Mouse (Mus musculus): ENCODE measurements at regions not wholly inside any gene's neighbourhood (a gene's known extent, or its start where the extent isn't known, plus 50 kb on each side); places are given as distances from the start of the nearest gene placed in this dataset.

- no peak for DNase-seq (ENCODE audit: extremely low spot score, low spot score)
Observed at GRCm38 (mm10) chr9:50138341-50138978, 206.3 kb downstream of the Rpl10-ps3 start.

GRCm38 (mm10) chr9:50136636-50136985 is 208.2 kb downstream of the Rpl10-ps3 start:
- DNase-seq (ENCODE audit: extremely low spot score, low spot score): no peak

- no peak for DNase-seq (ENCODE audit: extremely low spot score, low spot score)
Observed at GRCm38 (mm10) chr9:50135939-50136635, 208.7 kb downstream of the Rpl10-ps3 start.

GRCm38 (mm10) chr9:50124241-50124640 is 220.5 kb downstream of the Rpl10-ps3 start:
- DNase-seq (ENCODE audit: extremely low spot score, low spot score): no peak

GRCm38 (mm10) chr9:50120820-50121599 is 223.8 kb downstream of the Rpl10-ps3 start:
- no peak for DNase-seq (ENCODE audit: extremely low spot score, low spot score)

- no peak for DNase-seq (ENCODE audit: extremely low spot score, low spot score)
Observed at GRCm38 (mm10) chr9:50119412-50119811, 225.4 kb downstream of the Rpl10-ps3 start.

GRCm38 (mm10) chr9:50118578-50118977 is 226.2 kb downstream of the Rpl10-ps3 start:
- no peak for DNase-seq (ENCODE audit: extremely low spot score, low spot score)

- DNase-seq (ENCODE audit: extremely low spot score, low spot score): no peak
Observed at GRCm38 (mm10) chr9:50106551-50106950, 238.2 kb downstream of the Rpl10-ps3 start.

- DNase-seq (ENCODE audit: extremely low spot score, low spot score): no peak
Observed at GRCm38 (mm10) chr9:50102766-50103165, 242.0 kb downstream of the Rpl10-ps3 start.

- DNase-seq (ENCODE audit: extremely low spot score, low spot score): no peak
Observed at GRCm38 (mm10) chr9:50101061-50101460, 243.7 kb downstream of the Rpl10-ps3 start.

GRCm38 (mm10) chr9:50090968-50091367 is 253.8 kb downstream of the Rpl10-ps3 start:
- DNase-seq (ENCODE audit: extremely low spot score, low spot score): no peak

- DNase-seq (ENCODE audit: extremely low spot score, low spot score): no peak
Observed at GRCm38 (mm10) chr9:50089916-50090315, 254.9 kb downstream of the Rpl10-ps3 start.

- no peak for DNase-seq (ENCODE audit: extremely low spot score, low spot score)
Observed at GRCm38 (mm10) chr9:50080205-50080604, 264.6 kb downstream of the Rpl10-ps3 start.

GRCm38 (mm10) chr9:50068576-50068975 is 269.9 kb upstream of the Ncam1 start:
- no peak for DNase-seq (ENCODE audit: extremely low spot score, low spot score)

GRCm38 (mm10) chr9:50067729-50068225 is 269.1 kb upstream of the Ncam1 start:
- DNase-seq (ENCODE audit: extremely low spot score, low spot score): no peak

GRCm38 (mm10) chr9:50064505-50065229 is 265.9 kb upstream of the Ncam1 start:
- no peak for DNase-seq (ENCODE audit: extremely low spot score, low spot score)

GRCm38 (mm10) chr9:50038231-50038630 is 239.5 kb upstream of the Ncam1 start:
- no peak for DNase-seq (ENCODE audit: extremely low spot score, low spot score)

GRCm38 (mm10) chr9:50032322-50033158 is 233.8 kb upstream of the Ncam1 start:
- DNase-seq (ENCODE audit: extremely low spot score, low spot score): no peak

GRCm38 (mm10) chr9:50031318-50031717 is 232.6 kb upstream of the Ncam1 start:
- no peak for DNase-seq (ENCODE audit: extremely low spot score, low spot score)

- no peak for DNase-seq (ENCODE audit: extremely low spot score, low spot score)
Observed at GRCm38 (mm10) chr9:50029030-50029429, 230.3 kb upstream of the Ncam1 start.

GRCm38 (mm10) chr9:50028573-50028972 is 229.8 kb upstream of the Ncam1 start:
- DNase-seq (ENCODE audit: extremely low spot score, low spot score): no peak

All from neural tube, embryonic 10.5 days (tissue).